Mouse (Mus musculus) lung, adult 2 months (tissue): Measurements from ENCODE around the gene Ppara.

Experiments used
- CTCF ChIP-seq: fragments of 200-500 bp; IDR thresholded peaks from 2 replicates; pipeline ENCODE4 v1.5.1; 2011; ENCODE audit warnings: mild to moderate bottlenecking, low read length, control low read depth; ENCODE audit not compliant: insufficient read depth
- POLR2A ChIP-seq: fragments of 200-500 bp; IDR thresholded peaks from 2 replicates; pipeline ENCODE4 v1.6.1; 2011; ENCODE audit warnings: low read depth, mild to moderate bottlenecking, control low read depth, low read length, borderline replicate concordance; ENCODE audit errors: extremely low read depth

- TF ChIP-seq CTCF = no peak
- no peak for TF ChIP-seq POLR2A
Measured at GRCm38 (mm10) chr15:85798676-85799075, 63.9 kb downstream of the Ppara start.
